Mouse (Mus musculus) embryonic facial prominence, embryonic 10.5 days (tissue): ENCODE data around the gene Dbh. TPM values are rescaled to one million over a fixed set of nuclear protein-coding genes. Genes with fewer than 3 reads are reported as not detected.

Source experiments
- DNase-seq: peaks from one replicate; pipeline ENCODE4 v3.0.0-alpha.2; 2017; ENCODE audit warnings: low spot score
- H3K27ac ChIP-seq: fragments of 300-500 bp; sonication (generic); replicated peaks from 2 replicates; pipeline ENCODE4 v1.5.1; 2016; ENCODE audit warnings: mild to moderate bottlenecking
- H3K27me3 ChIP-seq: fragments of 300-500 bp; sonication (generic); replicated peaks from 2 replicates; pipeline ENCODE4 v1.6.1; 2016; ENCODE audit warnings: low read depth, mild to moderate bottlenecking; ENCODE audit not compliant: poor library complexity, severe bottlenecking
- H3K36me3 ChIP-seq: fragments of 300-500 bp; sonication (generic); replicated peaks from 2 replicates; pipeline ENCODE4 v1.6.1; 2016; ENCODE audit warnings: mild to moderate bottlenecking, moderate library complexity
- H3K4me1 ChIP-seq: fragments of 300-500 bp; sonication (generic); 2 replicates; pipeline ENCODE4 v1.6.1; 2016
- H3K4me3 ChIP-seq: fragments of 300-500 bp; sonication (generic); 2 replicates; pipeline ENCODE4 v1.5.1; 2016; ENCODE audit warnings: mild to moderate bottlenecking, moderate library complexity
- H3K9me3 ChIP-seq: fragments of 300-500 bp; sonication (generic); 2 replicates; pipeline ENCODE4 v1.6.1; 2016; ENCODE audit warnings: mild to moderate bottlenecking
- WGBS: fragments of 180-500 bp; shearing (Covaris S2); methylation state at CpG from one replicate; pipeline ENCODE4 v1.1.7; 2016; 5-methylcytosine and 5-hydroxymethylcytosine counted together
- polyA plus RNA-seq: library from polyadenylated mRNA; unstranded; fragments of >200 nt; fragmentation: Nextera tagmentation; extraction: Ambion mirVana; gene quantifications from 2 replicates; pipeline ENCODE4 v1.2.1, GENCODE M21; 2016

The Dbh gene
- polyA plus RNA-seq, 1 experiment from 2014 or later, result 0.25 TPM

DNA sequence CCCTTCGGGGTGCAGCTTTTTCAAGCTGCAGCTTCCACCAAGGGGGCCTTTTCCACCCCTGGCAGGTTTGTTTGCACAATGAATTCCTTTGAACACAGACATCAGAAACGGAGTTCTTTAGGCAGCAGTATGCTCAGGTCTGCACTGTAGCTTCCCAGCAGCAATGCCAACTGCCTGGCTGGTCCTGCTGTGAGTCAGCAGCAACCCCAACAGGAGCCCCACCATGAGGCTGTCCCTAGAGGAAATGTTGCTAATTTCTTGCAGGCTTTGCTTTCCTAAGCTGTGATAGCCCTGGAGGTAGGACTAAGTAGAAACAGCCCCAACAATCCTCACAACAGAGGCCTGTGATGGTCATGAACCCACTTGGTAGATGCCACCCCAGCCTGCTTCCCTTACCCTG, 2.0 kb downstream of the Dbh start:
- WGBS, result 33% methylated on average over 2 of the region's 2 CpGs
- H3K27ac ChIP-seq, result 0 out of 2 replicates have a peak overlapping the region, but pooled peaks have one; percentile 32
- no peak overlapping the region for H3K4me3 ChIP-seq
- peaks cover 25% of the 10 kb centered on the region for H3K4me1 ChIP-seq
- no peaks in the 10 kb centered on the region for H3K9me3 ChIP-seq
- no peaks in the 10 kb centered on the region for H3K36me3 ChIP-seq
- H3K27me3 ChIP-seq, result 0 out of 2 replicates have a peak, but pooled peaks cover 13% of the 10 kb centered on the region
- DNase-seq, result peak; percentile 14

DNA sequence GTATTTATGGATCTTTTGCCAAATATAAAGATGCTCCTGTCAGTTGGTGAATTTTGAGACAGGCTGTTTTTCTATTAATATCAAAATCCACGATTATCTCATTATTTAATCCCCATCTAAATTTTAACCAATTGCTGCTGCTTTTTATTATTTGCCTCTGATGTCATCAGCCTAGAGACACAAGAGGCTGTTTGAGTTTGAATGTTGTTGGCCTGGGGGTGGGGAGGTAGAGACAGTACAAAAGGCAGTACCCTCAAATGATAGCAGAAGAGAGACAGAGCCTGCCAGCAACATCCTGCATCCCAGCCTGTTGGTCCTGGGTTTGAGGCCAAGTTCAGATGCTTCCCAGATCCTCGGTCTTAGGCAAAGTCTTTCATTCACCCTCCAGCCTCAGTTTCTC, 9.2 kb downstream of the Dbh start:
- peaks cover 3% of the 10 kb centered on the region; the same call in 1 of the 2 replicates for H3K4me1 ChIP-seq
- no peak for DNase-seq
- H3K27ac ChIP-seq, result no peak overlapping the region
- WGBS, result 86% methylated on average over 2 of the region's 2 CpGs
- H3K4me3 ChIP-seq, result no peak overlapping the region
- no peaks in the 10 kb centered on the region for H3K9me3 ChIP-seq
- H3K27me3 ChIP-seq, result 0 out of 2 replicates have a peak, but pooled peaks cover 3% of the 10 kb centered on the region
- H3K36me3 ChIP-seq, result no peaks in the 10 kb centered on the region

DNA sequence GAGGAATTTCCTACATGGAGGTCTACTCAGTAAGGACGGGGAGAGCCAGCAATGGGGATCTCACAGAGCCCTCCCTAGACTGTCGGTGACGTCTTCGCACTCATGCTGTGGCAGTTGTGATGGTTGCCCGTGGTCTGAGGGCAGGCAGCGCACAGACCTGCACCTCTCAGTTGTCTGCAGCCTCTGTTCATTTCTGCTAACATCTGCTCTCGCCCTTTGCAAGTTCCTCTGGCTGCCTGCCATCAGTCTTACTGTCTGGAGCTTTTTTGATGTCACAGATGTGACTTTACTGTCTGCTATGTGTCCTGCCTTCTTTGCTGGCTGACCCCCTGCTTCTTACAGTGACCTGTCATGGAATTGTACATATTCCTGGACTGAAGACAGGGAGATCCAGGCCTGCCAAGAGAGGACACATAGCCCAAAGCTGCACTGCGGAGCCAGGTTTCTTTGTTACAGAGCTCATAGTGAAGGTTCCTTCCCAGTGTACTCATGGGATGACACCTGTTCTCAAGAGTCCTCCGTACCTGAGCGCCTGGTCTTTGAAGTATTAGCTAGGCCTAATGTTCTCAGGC, 10.7 kb downstream of the Dbh start:
- 84% methylated on average over 10 of the region's 10 CpGs for WGBS

DNA sequence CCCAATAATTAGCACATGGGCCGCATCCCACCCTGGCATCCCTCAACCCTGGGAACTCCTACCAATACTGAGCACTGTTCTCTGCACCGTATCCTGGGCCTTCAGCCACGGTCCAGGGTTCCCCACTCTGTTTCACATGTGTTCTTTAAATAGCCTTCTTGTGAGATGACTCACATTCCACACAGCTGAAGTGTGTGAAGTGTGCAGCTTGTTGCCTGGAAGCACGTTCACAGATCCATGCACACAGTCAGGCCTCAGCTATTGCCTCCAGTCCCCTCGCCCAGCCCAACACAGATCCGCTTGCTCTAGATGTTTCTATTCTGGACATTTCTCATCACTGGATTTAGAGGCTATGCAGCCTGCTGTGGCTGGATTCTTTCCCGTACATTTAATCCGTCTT, 14.1 kb downstream of the Dbh start:
- Histone ChIP-seq H3K36me3 (no peaks in the 10 kb centered on the region), H3K4me3 (no peak overlapping the region), H3K27me3 (0 out of 2 replicates have a peak, but pooled peaks cover 3% of the 10 kb centered on the region), H3K9me3 (no peaks in the 10 kb centered on the region), H3K4me1 (peaks cover 14% of the 10 kb centered on the region; the same call in 1 of the 2 replicates), H3K27ac (no peak overlapping the region)
- DNase-seq, result no peak
- WGBS, result 79% methylated on average over 8 of the region's 8 CpGs

More for the DNA sequence above, 10.7 kb downstream of the Dbh start:
- H3K4me3 ChIP-seq, result no peak overlapping the region
- 0 out of 2 replicates have a peak, but pooled peaks cover 3% of the 10 kb centered on the region for H3K27me3 ChIP-seq
- H3K9me3 ChIP-seq, result no peaks in the 10 kb centered on the region
- H3K36me3 ChIP-seq, result no peaks in the 10 kb centered on the region
- H3K27ac ChIP-seq, result no peak overlapping the region
- DNase-seq, result no peak
- peaks cover 3% of the 10 kb centered on the region; the same call in 1 of the 2 replicates for H3K4me1 ChIP-seq

DNA sequence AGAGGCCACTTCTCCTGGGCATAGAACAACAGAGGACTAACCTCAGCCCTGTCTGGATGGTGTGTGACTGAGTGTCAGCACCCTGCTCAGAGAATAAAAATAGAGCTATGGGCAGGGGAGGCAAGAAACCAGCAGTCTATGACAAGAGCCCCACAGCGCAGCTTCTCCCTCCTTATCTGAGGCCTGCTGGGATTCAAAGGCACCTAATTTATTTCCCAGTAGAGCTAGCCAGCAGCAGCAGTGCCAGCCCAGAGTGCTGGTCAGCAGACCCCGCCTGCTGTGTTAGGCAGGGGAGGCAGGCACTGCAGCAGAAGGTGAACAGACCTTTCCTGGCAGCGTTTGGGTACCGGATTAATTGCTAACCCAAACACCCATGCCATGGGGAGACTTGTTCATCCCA, 16.9 kb downstream of the Dbh start:
- H3K27me3 ChIP-seq, result 0 out of 2 replicates have a peak, but pooled peaks cover 3% of the 10 kb centered on the region
- 68% methylated on average over 4 of the region's 4 CpGs for WGBS
- DNase-seq, result no peak
- H3K27ac ChIP-seq, result no peak overlapping the region
- no peaks in the 10 kb centered on the region for H3K36me3 ChIP-seq
- H3K9me3 ChIP-seq, result no peaks in the 10 kb centered on the region
- no peak overlapping the region for H3K4me3 ChIP-seq
- peaks cover 11% of the 10 kb centered on the region; the same call in 1 of the 2 replicates for H3K4me1 ChIP-seq

GRCm38 (mm10) chr2:27183734-27184133, 18.7 kb downstream of the Dbh start:
- 85% methylated on average over 12 of the region's 12 CpGs for WGBS
- DNase-seq, result no peak
- no peak overlapping the region for H3K27ac ChIP-seq

DNA sequence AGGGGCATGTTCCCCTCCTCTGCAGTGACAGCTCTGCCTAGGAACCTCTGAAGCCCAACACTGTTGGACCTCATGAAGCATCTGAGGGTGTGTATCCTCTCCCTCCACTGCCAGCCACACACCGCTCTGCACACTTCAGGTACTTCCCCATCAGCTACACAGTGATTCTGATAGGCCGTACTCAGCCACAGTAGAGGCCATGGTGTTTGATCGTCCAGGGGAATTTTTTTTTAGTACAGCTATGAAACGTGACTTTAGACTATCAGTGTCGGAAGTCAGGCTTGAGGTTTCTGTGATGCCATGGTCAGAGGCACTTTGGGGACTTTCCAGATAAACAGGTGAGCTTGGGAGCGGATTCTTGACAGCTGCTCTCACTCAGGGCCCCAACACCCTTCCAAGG, 22.5 kb downstream of the Dbh start:
- WGBS, result 83% methylated on average over 6 of the region's 6 CpGs
- H3K9me3 ChIP-seq, result no peaks in the 10 kb centered on the region

More at GRCm38 (mm10) chr2:27183734-27184133, 18.7 kb downstream of the Dbh start:
- Histone ChIP-seq H3K27me3 (0 out of 2 replicates have a peak, but pooled peaks cover 3% of the 10 kb centered on the region), H3K4me1 (peaks cover 11% of the 10 kb centered on the region; the same call in 1 of the 2 replicates), H3K36me3 (no peaks in the 10 kb centered on the region), H3K4me3 (no peak overlapping the region), H3K9me3 (no peaks in the 10 kb centered on the region)

GRCm38 (mm10) chr2:27189994-27190393, 25.0 kb downstream of the Dbh start:
- WGBS, result 48% methylated on average over 4 of the region's 4 CpGs
- H3K4me1 ChIP-seq, result peaks cover 9% of the 10 kb centered on the region

More for the DNA sequence above, 22.5 kb downstream of the Dbh start:
- DNase-seq, result no peak
- Histone ChIP-seq H3K27me3 (no peaks in the 10 kb centered on the region), H3K27ac (no peak overlapping the region), H3K4me3 (no peak overlapping the region), H3K36me3 (no peaks in the 10 kb centered on the region), H3K4me1 (peaks cover 20% of the 10 kb centered on the region)

DNA sequence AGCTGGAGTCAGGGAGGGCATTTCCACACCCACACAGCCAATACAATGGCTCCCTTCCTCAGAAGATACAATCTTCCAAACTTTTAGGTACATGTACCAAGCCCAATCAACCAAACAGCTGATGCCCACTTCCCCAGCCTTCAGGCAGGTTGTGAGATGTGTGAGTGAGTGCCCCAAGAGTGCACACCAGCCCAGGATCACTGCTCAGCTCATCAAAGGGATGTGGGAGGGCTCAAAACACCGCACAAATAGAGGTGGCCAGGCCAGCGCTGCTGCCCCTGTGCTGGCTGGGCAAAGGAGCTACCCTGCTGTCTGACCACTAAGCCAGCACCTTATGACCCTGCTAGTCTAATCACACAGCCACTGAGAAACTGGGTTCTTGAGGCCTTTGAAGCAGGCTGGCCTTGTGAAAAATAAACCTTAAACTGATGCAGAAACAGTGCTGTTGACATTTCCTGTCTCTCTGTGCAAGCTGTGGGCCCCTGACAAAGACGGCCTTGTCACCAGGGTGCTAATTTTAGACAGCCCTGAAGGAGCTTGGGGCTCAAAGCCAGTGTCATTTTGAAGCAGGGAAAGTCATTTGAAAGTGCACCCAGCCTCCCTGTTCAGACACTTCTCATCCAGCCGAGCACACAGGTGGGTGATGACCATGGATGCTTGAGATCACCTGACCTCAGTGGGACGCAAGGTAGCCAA, 33.7 kb downstream of the Dbh start:
- Histone ChIP-seq H3K27ac (no peak overlapping the region), H3K36me3 (no peaks in the 10 kb centered on the region), H3K4me3 (no peak overlapping the region), H3K4me1 (peaks cover 8% of the 10 kb centered on the region), H3K9me3 (no peaks in the 10 kb centered on the region), H3K27me3 (no peaks in the 10 kb centered on the region)
- 47% methylated on average over 5 of the region's 5 CpGs for WGBS
- DNase-seq, result no peak

More at GRCm38 (mm10) chr2:27189994-27190393, 25.0 kb downstream of the Dbh start:
- Histone ChIP-seq H3K4me3 (no peak overlapping the region), H3K27me3 (no peaks in the 10 kb centered on the region), H3K9me3 (no peaks in the 10 kb centered on the region), H3K27ac (0 out of 2 replicates have a peak overlapping the region, but pooled peaks have one; percentile 19), H3K36me3 (no peaks in the 10 kb centered on the region)
- DNase-seq, result peak; percentile 20

- no peaks in the 10 kb centered on the region for H3K27me3 ChIP-seq
- H3K4me1 ChIP-seq, result peaks cover 8% of the 10 kb centered on the region
- no peak for DNase-seq
- no peak overlapping the region for H3K27ac ChIP-seq
- H3K4me3 ChIP-seq, result no peak overlapping the region
- 97% methylated on average over 1 of the region's 1 CpGs for WGBS
- H3K36me3 ChIP-seq, result no peaks in the 10 kb centered on the region
- H3K9me3 ChIP-seq, result no peaks in the 10 kb centered on the region
Observed at GRCm38 (mm10) chr2:27200586-27200985, 35.6 kb downstream of the Dbh start.

- peaks cover 25% of the 10 kb centered on the region for H3K4me1 ChIP-seq
- H3K27ac ChIP-seq, result no peak overlapping the region
- no peaks in the 10 kb centered on the region for H3K27me3 ChIP-seq
- WGBS, result 76% methylated on average over 10 of the region's 10 CpGs
- no peak for DNase-seq
- H3K36me3 ChIP-seq, result no peaks in the 10 kb centered on the region
- H3K4me3 ChIP-seq, result no peak overlapping the region
- H3K9me3 ChIP-seq, result no peaks in the 10 kb centered on the region
Observed at GRCm38 (mm10) chr2:27205666-27206065, 40.6 kb downstream of the Dbh start.

GRCm38 (mm10) chr2:27206128-27206797, 41.2 kb downstream of the Dbh start:
- Histone ChIP-seq H3K4me1 (peaks cover 28% of the 10 kb centered on the region), H3K36me3 (no peaks in the 10 kb centered on the region), H3K9me3 (no peaks in the 10 kb centered on the region), H3K27ac (0 out of 2 replicates have a peak overlapping the region, but pooled peaks have one; percentile 25), H3K27me3 (no peaks in the 10 kb centered on the region), H3K4me3 (no peak overlapping the region)
- no peak for DNase-seq
- WGBS, result 87% methylated on average over 15 of the region's 15 CpGs
